Mouse (Mus musculus) ES-Bruce4 (cell line): ENCODE measurements at regions not wholly inside any gene's neighbourhood (a gene's known extent, or its start where the extent isn't known, plus 50 kb on each side); places are given as distances from the start of the nearest gene placed in this dataset.

ENCODE experiments used
- CTCF ChIP-seq: IDR thresholded peaks from one replicate; pipeline ENCODE4 v1.8.1; 2011; ENCODE audit warnings: low read depth, low read length
- POLR2A ChIP-seq: IDR thresholded peaks from one replicate; pipeline ENCODE4 v1.8.1; 2011; ENCODE audit warnings: low read length; ENCODE audit not compliant: insufficient read depth

GRCm38 (mm10) chr11:86873406-86873700 lies 65.8 kb upstream of the Dhx40 start:
- TF ChIP-seq CTCF (no peak), POLR2A (no peak)
